In the genomic region with DNA sequence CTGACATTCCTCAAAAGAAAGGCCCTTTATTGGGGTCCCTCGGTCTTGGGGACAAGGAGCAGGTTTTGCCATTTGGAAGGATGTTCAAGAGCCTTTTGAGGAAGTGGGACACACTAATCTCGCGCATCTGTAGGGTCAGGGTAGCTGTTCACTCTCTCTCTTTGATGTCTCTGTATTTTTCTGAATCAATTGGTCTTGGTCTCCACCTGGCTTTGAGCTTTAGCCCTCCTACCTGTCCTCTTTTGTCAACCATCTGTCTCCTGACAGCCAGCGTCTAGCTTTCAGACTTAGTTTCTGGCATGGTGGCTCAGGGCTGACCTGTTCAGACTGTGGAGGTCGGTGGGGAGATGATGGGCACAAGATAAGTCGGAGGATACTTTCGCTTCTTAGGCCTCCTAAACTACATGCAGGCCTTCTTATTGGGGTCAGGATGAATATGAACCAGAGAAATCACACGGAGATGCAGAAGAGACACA, we compare ENCODE assay signal across 8 mouse cellular contexts. TPM values are rescaled to one million over a fixed set of nuclear protein-coding genes. Genes with fewer than 3 reads are reported as not detected.
A peak's percentile ranks its signal among the peaks of the same experiment; 100 is the strongest.
DNase-seq lines count a peak whose midpoint lies in the region; ATAC-seq and TF ChIP-seq lines count a peak whose summit lies in the region.

No protein-coding gene starts in this region.

- H3K27ac ChIP-seq in forebrain, embryonic 12.5 days: no peak overlapping the region
- H3K27ac ChIP-seq in liver, embryonic 14.5 days: no peak overlapping the region

- peak; percentile 42 for DNase-seq in cerebellum, adult 9-11 months
- no peak for DNase-seq in cerebellum, adult 9-10 months
- DNase-seq in 416B (ENCODE audit: low read depth): peak; percentile 16
- no peak for DNase-seq in liver, embryonic 14.5 days (ENCODE audit: low read depth in 3 of 3, low spot score in 3 of 3)
- DNase-seq in right cerebral cortex, postnatal 25 days: no peak
- DNase-seq in adrenal gland, postnatal 14 days: no peak

- H3K27me3 ChIP-seq in forebrain, embryonic 12.5 days: peaks cover 16% of the 10 kb centered on the region
- peaks cover 33% of the 10 kb centered on the region for H3K27me3 ChIP-seq in liver, embryonic 14.5 days (ENCODE audit: control insufficient read depth, insufficient read depth, low read length)

- H3K4me3 ChIP-seq in forebrain, embryonic 12.5 days (replicated peaks): peak overlapping the region; percentile 78
- peak overlapping the region; percentile 59 to 70 for H3K4me3 ChIP-seq in liver, embryonic 14.5 days (ENCODE audit: insufficient read depth in 1 of 2, low read depth in 2 of 2, low read length in 2 of 2)

- peak overlapping the region; percentile 72 for H3K4me2 ChIP-seq in forebrain, embryonic 12.5 days
- H3K4me2 ChIP-seq in liver, embryonic 14.5 days (ENCODE audit: low read depth): peak overlapping the region; percentile 89

- H3K9ac ChIP-seq in forebrain, embryonic 12.5 days: peak overlapping the region; percentile 86
- H3K9ac ChIP-seq in liver, embryonic 14.5 days (replicated peaks): peak overlapping the region; percentile 15

- H3K4me1 ChIP-seq in forebrain, embryonic 12.5 days: peaks cover 40% of the 10 kb centered on the region
- peaks cover 0 to 4% of the 10 kb centered on the region in 2 experiments; a peak in 1 of 4 replicates for H3K4me1 ChIP-seq in liver, embryonic 14.5 days (replicated peaks; ENCODE audit: control insufficient read depth in 2 of 2, insufficient read depth in 2 of 2, low read length in 1 of 2)

- no peak for TF ChIP-seq CTCF in liver, embryonic 14.5 days (IDR thresholded peaks at IDR 0.05; ENCODE audit: low read depth)

- peaks cover 4% of the 10 kb centered on the region; the same call in 1 of the 2 replicates for H3K36me3 ChIP-seq in forebrain, embryonic 12.5 days (replicated peaks)
- no peaks in the 10 kb centered on the region for H3K36me3 ChIP-seq in liver, embryonic 14.5 days (replicated peaks; ENCODE audit: control insufficient read depth, insufficient read depth, low read depth)

- no peaks in the 10 kb centered on the region for H3K9me3 ChIP-seq in forebrain, embryonic 12.5 days
- H3K9me3 ChIP-seq in liver, embryonic 14.5 days (ENCODE audit: control insufficient read depth, low read length): no peaks in the 10 kb centered on the region

- 16% methylated on average over 8 of the region's 8 CpGs for WGBS in forebrain, embryonic 12.5 days
- WGBS in liver, embryonic 14.5 days (ENCODE audit: insufficient replicate concordance): 11% methylated on average over 8 of the region's 8 CpGs

- ATAC-seq in forebrain, embryonic 12.5 days (ENCODE audit: low FRiP score): no peak
- ATAC-seq in liver, embryonic 14.5 days (ENCODE audit: insufficient read depth): no peak
- ATAC-seq in inflammation-experienced regulatory T-cells, adult 6 months: no peak

- TF ChIP-seq EP300 in liver, embryonic 14.5 days (IDR thresholded peaks at IDR 0.05; ENCODE audit: low read depth): no peak

RNA-seq across cellular contexts. Expression of gene Sema6c, which starts 0.7 kb away (rescaled TPM):
- 31.2 and 34.5 TPM in 2 replicates for polyA plus RNA-seq in forebrain, embryonic 12.5 days (2016; fragmentation: Nextera tagmentation; extraction: Ambion mirVana)
- 0.69 and 1.6 TPM in 2 replicates for polyA plus RNA-seq in liver, embryonic 14.5 days (2012; rRNA removed)
- polyA plus RNA-seq in liver, embryonic 14.5 days (2014; fragmentation: Nextera tagmentation; extraction: Ambion mirVana): 0.11 and 0.29 TPM in 2 replicates
- total RNA-seq in adrenal gland, postnatal 14 days (2021): 2.8 and 5.4 TPM in 2 replicates
- polyA plus RNA-seq in inflammation-experienced regulatory T-cells, adult 6 months (2017; shearing (Covaris generic)): under 1 TPM in 1 of 3 experiments, not detected in 2; 0.16 TPM

RNA-seq across cellular contexts. Expression of gene Tnfaip8l2, which starts 17.4 kb away (rescaled TPM):
- polyA plus RNA-seq in forebrain, embryonic 12.5 days (2016; fragmentation: Nextera tagmentation; extraction: Ambion mirVana): 1.5 and 2.0 TPM in 2 replicates
- polyA plus RNA-seq in liver, embryonic 14.5 days (2012; rRNA removed): 4.8 and 4.9 TPM in 2 replicates
- polyA plus RNA-seq in liver, embryonic 14.5 days (2014; fragmentation: Nextera tagmentation; extraction: Ambion mirVana): 5.7 and 6.1 TPM in 2 replicates
- total RNA-seq in adrenal gland, postnatal 14 days (2021): 1.7 and 7.8 TPM in 2 replicates
- 100 to 1,000 TPM; 180 to 236 (median 220) TPM for polyA plus RNA-seq in inflammation-experienced regulatory T-cells, adult 6 months (2017; shearing (Covaris generic))

RNA-seq across cellular contexts. Expression of gene Lysmd1, which starts 25.7 kb away (rescaled TPM):
- 19.7 and 21.1 TPM in 2 replicates for polyA plus RNA-seq in forebrain, embryonic 12.5 days (2016; fragmentation: Nextera tagmentation; extraction: Ambion mirVana)
- polyA plus RNA-seq in liver, embryonic 14.5 days (2012; rRNA removed): 2.9 and 3.9 TPM in 2 replicates
- polyA plus RNA-seq in liver, embryonic 14.5 days (2014; fragmentation: Nextera tagmentation; extraction: Ambion mirVana): 4.8 and 5.2 TPM in 2 replicates
- total RNA-seq in adrenal gland, postnatal 14 days (2021): 9.0 and 11.3 TPM in 2 replicates
- 10 to 100 TPM; 14.6 to 32.0 (median 30.8) TPM for polyA plus RNA-seq in inflammation-experienced regulatory T-cells, adult 6 months (2017; shearing (Covaris generic))

RNA-seq across cellular contexts. Expression of gene Scnm1, which starts 25.7 kb away (rescaled TPM):
- 84.6 and 95.1 TPM in 2 replicates for polyA plus RNA-seq in forebrain, embryonic 12.5 days (2016; fragmentation: Nextera tagmentation; extraction: Ambion mirVana)
- 22.4 and 33.1 TPM in 2 replicates for polyA plus RNA-seq in liver, embryonic 14.5 days (2012; rRNA removed)
- 23.1 and 24.8 TPM in 2 replicates for polyA plus RNA-seq in liver, embryonic 14.5 days (2014; fragmentation: Nextera tagmentation; extraction: Ambion mirVana)
- 39.8 and 43.6 TPM in 2 replicates for total RNA-seq in adrenal gland, postnatal 14 days (2021)
- polyA plus RNA-seq in inflammation-experienced regulatory T-cells, adult 6 months (2017; shearing (Covaris generic)): 100 to 1,000 TPM in 2 of 3 experiments, 10 to 100 TPM in 1; 81.4 to 113 (median 106) TPM

RNA-seq across cellular contexts. Expression of gene Tmod4, which starts 35.3 kb away (rescaled TPM):
- polyA plus RNA-seq in forebrain, embryonic 12.5 days (2016; fragmentation: Nextera tagmentation; extraction: Ambion mirVana): 0.97 and 1.1 TPM in 2 replicates
- 0.11 and 0.32 TPM in 2 replicates for polyA plus RNA-seq in liver, embryonic 14.5 days (2012; rRNA removed)
- 0.15 and 0.23 TPM in 2 replicates for polyA plus RNA-seq in liver, embryonic 14.5 days (2014; fragmentation: Nextera tagmentation; extraction: Ambion mirVana)
- total RNA-seq in adrenal gland, postnatal 14 days (2021): 1.4 TPM in 1 of 2 replicates, not detected in the other
- 1 to 10 TPM; 1.8 to 2.5 (median 2.1) TPM for polyA plus RNA-seq in inflammation-experienced regulatory T-cells, adult 6 months (2017; shearing (Covaris generic))

Comparison
In these comparisons a context has a peak if more than half of its experiments do, and no peak if none do; other contexts are left out.
1. DNase-seq: peak in cerebellum, adult 9-11 months (single experiment) and 416B (single experiment); none in cerebellum, adult 9-10 months (single experiment), liver, embryonic 14.5 days (0 of 3), right cerebral cortex, postnatal 25 days (single experiment) and adrenal gland, postnatal 14 days (single experiment).
2. RNA of gene Sema6c, which starts 0.7 kb away (polyA plus RNA-seq): 31.2 to 34.5 TPM in forebrain, embryonic 12.5 days; 0.11 to 1.6 TPM in liver, embryonic 14.5 days and 0.16 TPM in inflammation-experienced regulatory T-cells, adult 6 months; every median in the first group is over 10 times any median in the second.
3. RNA of gene Tnfaip8l2, which starts 17.4 kb away (polyA plus RNA-seq): 180 to 236 TPM in inflammation-experienced regulatory T-cells, adult 6 months; 4.8 to 6.1 TPM in liver, embryonic 14.5 days and 1.5 to 2.0 TPM in forebrain, embryonic 12.5 days; every median in the first group is over 10 times any median in the second.